Mouse (Mus musculus) embryonic facial prominence, embryonic 10.5 days (tissue): Measurements from ENCODE around the gene Selenow. TPM values are rescaled to one million over a fixed set of nuclear protein-coding genes. Genes with fewer than 3 reads are reported as not detected.

Experiments used
- DNase-seq: peaks from one replicate; pipeline ENCODE4 v3.0.0-alpha.2; 2017; ENCODE audit warnings: low spot score
- H3K27ac ChIP-seq: fragments of 300-500 bp; sonication (generic); replicated peaks from 2 replicates; pipeline ENCODE4 v1.5.1; 2016; ENCODE audit warnings: mild to moderate bottlenecking
- H3K27me3 ChIP-seq: fragments of 300-500 bp; sonication (generic); replicated peaks from 2 replicates; pipeline ENCODE4 v1.6.1; 2016; ENCODE audit warnings: low read depth, mild to moderate bottlenecking; ENCODE audit not compliant: poor library complexity, severe bottlenecking
- H3K36me3 ChIP-seq: fragments of 300-500 bp; sonication (generic); replicated peaks from 2 replicates; pipeline ENCODE4 v1.6.1; 2016; ENCODE audit warnings: mild to moderate bottlenecking, moderate library complexity
- H3K4me1 ChIP-seq: fragments of 300-500 bp; sonication (generic); 2 replicates; pipeline ENCODE4 v1.6.1; 2016
- H3K4me3 ChIP-seq: fragments of 300-500 bp; sonication (generic); 2 replicates; pipeline ENCODE4 v1.5.1; 2016; ENCODE audit warnings: mild to moderate bottlenecking, moderate library complexity
- H3K9me3 ChIP-seq: fragments of 300-500 bp; sonication (generic); 2 replicates; pipeline ENCODE4 v1.6.1; 2016; ENCODE audit warnings: mild to moderate bottlenecking
- WGBS: fragments of 180-500 bp; shearing (Covaris S2); methylation state at CpG from one replicate; pipeline ENCODE4 v1.1.7; 2016; 5-methylcytosine and 5-hydroxymethylcytosine counted together
- polyA plus RNA-seq: library from polyadenylated mRNA; unstranded; fragments of >200 nt; fragmentation: Nextera tagmentation; extraction: Ambion mirVana; gene quantifications from 2 replicates; pipeline ENCODE4 v1.2.1, GENCODE M21; 2016

Gene Selenow
- polyA plus RNA-seq, 1 experiment from 2014 or later: 839 TPM

DNA sequence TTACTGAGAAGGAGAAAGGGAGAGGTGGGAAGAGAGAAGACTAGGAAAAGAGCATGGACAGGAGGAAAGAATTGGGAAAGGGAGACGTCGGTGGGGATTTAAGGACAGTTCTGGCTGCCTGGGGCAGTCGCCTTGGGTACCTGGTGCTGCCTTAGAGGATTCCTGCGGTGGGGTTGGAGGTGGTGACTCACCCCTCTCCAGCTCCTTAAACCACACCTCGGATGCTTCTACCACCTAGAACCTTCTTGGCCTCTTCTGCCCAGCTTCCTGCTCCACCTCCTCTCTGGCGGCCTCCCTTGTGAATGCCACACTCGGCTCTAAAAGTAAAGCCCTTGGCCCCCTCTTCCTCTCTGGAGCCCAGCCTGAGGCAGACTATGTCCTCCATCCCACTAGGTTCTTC, 33.3 kb upstream of the Selenow start:
- no peak for DNase-seq
- Histone ChIP-seq H3K27ac (no peak overlapping the region; the same call in 1 of the 2 replicates), H3K27me3 (peaks cover 17% of the 10 kb centered on the region), H3K4me3 (peak overlapping the region; percentile 51), H3K9me3 (peaks cover 6% of the 10 kb centered on the region; the same call in 1 of the 2 replicates), H3K4me1 (peaks cover 10% of the 10 kb centered on the region), H3K36me3 (peaks cover 6% of the 10 kb centered on the region)
- WGBS: 18% methylated on average over 7 of the region's 7 CpGs

DNA sequence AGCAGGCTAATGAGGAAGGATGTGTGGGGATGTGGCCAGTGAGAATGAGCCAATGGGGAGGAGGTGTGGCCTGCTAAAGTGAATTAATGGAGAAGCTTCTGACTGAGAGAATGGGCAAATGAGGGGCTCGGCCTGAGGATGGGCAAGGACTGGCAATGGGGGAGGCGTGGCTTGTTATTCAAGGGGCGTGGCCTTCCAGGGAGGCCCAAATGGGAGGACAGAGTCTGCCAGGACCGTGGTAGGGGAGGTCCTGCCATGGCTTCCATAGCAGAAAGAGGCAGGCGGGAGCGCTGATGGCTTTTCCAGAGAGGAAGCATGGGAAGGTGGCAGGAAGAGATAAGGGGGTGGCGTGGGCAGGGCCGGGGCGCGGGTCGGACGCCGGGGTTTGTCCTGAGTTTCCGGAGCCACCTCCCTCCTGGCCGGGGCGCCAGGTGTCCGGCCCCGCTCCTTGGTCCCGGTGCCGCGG, 32.8 kb upstream of the Selenow start:
- 2% methylated on average over 21 of the region's 21 CpGs for WGBS
- peak; percentile 58 for DNase-seq
- H3K27ac ChIP-seq: no peak overlapping the region; the same call in 1 of the 2 replicates

DNA sequence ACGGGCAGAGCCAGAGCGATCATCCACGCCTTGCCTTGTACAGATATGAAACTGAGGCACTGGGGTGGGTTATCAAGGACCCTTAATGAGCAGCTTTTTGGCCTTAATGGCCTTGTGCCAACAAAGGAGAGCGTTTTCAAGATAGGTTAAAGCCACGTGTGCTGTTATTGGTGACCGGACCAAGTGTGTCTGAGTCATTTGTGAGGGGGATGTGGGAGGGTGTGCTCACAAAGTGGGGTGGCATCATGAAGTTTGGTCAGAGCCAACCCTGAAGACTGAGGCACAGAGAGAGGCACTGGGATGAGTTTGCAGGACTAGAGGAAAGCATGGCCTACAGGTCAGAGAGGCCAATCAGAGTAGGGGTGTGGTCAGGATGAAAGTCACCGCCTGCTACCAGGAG, 32.2 kb upstream of the Selenow start:
- Histone ChIP-seq H3K4me1 (peaks cover 8% of the 10 kb centered on the region), H3K4me3 (no peak overlapping the region), H3K36me3 (peaks cover 11% of the 10 kb centered on the region), H3K9me3 (peaks cover 6% of the 10 kb centered on the region; the same call in 1 of the 2 replicates), H3K27ac (no peak overlapping the region), H3K27me3 (peaks cover 17% of the 10 kb centered on the region)
- 91% methylated on average over 7 of the region's 7 CpGs for WGBS
- DNase-seq: no peak

More for the DNA sequence above, 32.8 kb upstream of the Selenow start:
- Histone ChIP-seq H3K36me3 (peaks cover 9% of the 10 kb centered on the region), H3K27me3 (peaks cover 17% of the 10 kb centered on the region), H3K4me1 (peaks cover 8% of the 10 kb centered on the region), H3K9me3 (peaks cover 6% of the 10 kb centered on the region; the same call in 1 of the 2 replicates), H3K4me3 (peak overlapping the region; percentile 51)

DNA sequence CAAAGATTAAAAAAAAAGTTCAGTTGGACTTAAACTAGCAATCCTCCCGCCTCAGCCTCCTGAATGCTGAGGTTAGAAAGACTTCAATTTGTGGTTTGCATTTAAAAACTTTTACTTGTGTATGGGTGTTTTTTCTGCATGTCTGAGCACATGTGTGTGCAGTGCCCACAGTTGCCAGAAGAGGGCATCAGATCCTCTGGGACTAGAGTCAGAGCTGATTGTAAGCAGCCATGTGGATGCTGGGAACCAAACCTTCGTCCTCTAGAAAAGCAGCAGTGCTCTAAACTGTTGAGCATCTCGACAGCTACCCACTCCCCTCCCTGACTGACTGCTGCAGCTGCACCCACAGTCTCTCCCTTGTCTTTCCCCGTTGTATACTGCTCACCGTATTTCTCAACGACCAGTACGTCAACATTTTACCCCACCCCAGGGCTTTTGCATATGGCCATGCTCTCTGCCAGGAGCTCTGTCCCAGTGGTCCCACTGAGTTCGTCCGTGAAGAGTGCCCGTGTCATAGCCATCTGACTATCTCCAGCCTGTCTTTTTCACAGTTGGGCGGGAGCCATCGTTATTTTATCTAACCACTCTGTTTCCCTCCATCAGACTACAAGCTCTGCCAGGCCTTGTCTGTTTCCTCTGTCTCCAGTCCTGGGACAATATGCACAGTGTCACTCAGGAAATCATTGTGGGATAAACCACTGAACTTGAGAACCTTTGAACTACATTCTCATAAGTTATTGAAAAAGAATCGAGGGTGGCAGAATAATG, 31.3 kb upstream of the Selenow start:
- peaks cover 6% of the 10 kb centered on the region; the same call in 1 of the 2 replicates for H3K9me3 ChIP-seq

DNA sequence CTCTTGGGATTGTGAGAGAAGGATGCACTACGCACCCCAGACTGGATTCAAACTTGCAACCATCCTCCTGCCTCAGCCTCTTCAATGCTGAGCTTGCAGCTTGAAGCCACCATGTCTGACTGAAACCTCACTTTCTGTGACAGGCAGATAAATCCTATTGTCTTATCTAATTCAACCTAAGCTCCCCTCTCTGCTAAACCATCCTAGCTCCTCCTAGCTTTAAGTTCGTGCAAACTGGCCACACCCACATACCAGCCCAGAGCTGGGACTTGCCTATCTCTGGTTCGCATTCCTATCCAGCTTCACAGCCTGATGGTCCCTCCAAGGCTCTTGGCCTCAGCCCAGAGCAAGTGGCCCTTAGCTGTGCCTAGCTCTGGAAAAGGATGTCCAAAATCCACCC, 30.2 kb upstream of the Selenow start:
- Histone ChIP-seq H3K4me3 (no peak overlapping the region), H3K9me3 (peaks cover 6% of the 10 kb centered on the region; the same call in 1 of the 2 replicates), H3K27ac (no peak overlapping the region), H3K36me3 (peaks cover 9% of the 10 kb centered on the region), H3K27me3 (peaks cover 17% of the 10 kb centered on the region), H3K4me1 (peaks cover 21% of the 10 kb centered on the region)
- DNase-seq: no peak
- WGBS: 79% methylated on average over 3 of the region's 3 CpGs

More for the DNA sequence above, 31.3 kb upstream of the Selenow start:
- Histone ChIP-seq H3K27me3 (peaks cover 17% of the 10 kb centered on the region), H3K4me1 (peaks cover 13% of the 10 kb centered on the region), H3K36me3 (peaks cover 11% of the 10 kb centered on the region), H3K4me3 (no peak overlapping the region), H3K27ac (no peak overlapping the region)
- DNase-seq: no peak
- 92% methylated on average over 13 of the region's 13 CpGs for WGBS

DNA sequence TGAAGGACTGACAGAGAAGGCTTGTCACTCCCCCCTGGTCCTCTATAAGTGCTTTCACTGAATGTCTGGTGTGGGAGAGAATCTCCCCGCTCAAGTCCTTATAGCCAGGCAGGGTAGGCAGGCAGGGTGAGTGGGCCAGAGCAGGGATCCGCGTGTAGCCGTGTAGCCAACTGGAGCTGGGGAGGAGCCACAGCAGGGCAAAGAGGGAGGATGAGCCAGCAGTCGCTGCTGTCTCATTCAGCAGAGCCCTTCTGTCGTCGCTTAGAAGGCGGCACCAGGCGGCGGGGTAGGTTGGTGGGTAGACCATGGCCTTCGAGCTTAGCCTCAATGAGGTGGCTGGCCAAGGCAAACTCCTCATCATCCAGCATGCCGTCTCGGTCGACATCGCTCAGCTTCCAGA, 27.8 kb upstream of the Selenow start:
- DNase-seq: no peak
- WGBS: 85% methylated on average over 15 of the region's 15 CpGs
- Histone ChIP-seq H3K36me3 (peaks cover 7% of the 10 kb centered on the region), H3K27me3 (0 out of 2 replicates have a peak, but pooled peaks cover 2% of the 10 kb centered on the region), H3K27ac (no peak overlapping the region), H3K9me3 (peaks cover 6% of the 10 kb centered on the region; the same call in 1 of the 2 replicates), H3K4me3 (no peak overlapping the region), H3K4me1 (peaks cover 21% of the 10 kb centered on the region)

DNA sequence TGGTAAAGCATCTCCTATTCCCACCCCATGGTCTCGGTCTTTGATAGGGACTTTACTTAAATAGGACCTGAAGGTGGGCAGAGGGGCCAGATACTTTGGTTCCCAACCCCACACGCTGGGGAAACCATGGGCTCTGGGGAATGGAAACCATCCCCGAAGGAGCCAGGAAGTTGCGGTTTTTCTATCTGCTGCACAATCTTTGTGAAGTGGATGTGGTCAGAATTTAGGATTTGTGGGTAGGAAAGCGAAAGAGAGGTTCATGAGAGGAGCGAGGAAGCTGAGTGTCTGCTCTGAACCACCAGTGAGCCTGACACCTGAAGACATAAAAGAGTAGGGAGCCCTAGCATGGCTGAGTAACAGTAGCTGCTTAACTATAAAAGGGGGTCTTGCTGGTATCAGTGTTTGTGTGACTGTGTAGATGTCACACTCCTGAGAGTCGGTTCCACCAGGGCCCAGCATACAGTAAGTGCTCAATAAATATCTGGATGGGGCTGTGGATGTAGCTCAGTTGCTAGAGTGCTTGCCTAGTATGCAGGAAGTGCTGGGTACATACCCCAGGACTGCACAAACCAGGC, 27.1 kb upstream of the Selenow start:
- H3K9me3 ChIP-seq: peaks cover 6% of the 10 kb centered on the region; the same call in 1 of the 2 replicates
- H3K4me3 ChIP-seq: no peak overlapping the region
- no peak for DNase-seq
- peaks cover 26% of the 10 kb centered on the region for H3K4me1 ChIP-seq
- peaks cover 12% of the 10 kb centered on the region for H3K36me3 ChIP-seq
- 82% methylated on average over 7 of the region's 7 CpGs for WGBS
- H3K27me3 ChIP-seq: no peaks in the 10 kb centered on the region
- no peak overlapping the region for H3K27ac ChIP-seq

DNA sequence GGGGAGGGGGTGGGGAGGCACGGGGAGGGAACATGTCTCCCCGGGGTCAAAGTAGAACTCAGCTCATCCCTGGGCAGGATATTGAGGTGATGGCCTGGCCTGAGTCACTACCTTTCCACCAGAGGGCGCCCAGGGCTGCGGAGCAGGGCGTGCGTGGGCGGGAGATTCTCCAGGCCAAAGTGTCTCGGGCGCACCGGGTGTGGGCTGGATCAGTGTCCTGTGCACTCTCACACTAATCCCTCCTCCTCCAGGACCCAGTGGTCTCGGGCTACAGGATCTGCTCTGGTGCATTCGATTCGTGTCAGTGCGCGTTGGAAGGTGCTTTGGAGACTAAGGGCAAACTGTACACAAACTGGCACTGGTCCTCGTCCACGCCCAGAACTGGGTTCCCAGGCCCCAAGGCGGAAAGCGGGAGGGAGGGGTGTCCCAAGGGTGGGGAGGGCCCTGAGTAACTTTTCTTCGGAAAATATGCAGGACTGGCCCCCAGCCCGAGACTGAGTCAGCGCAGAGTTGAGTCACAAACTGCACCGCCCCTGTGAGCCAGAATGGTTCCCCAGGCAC, 26.3 kb upstream of the Selenow start:
- peaks cover 21% of the 10 kb centered on the region for H3K36me3 ChIP-seq
- H3K9me3 ChIP-seq: peaks cover 3% of the 10 kb centered on the region; the same call in 1 of the 2 replicates
- WGBS: 6% methylated on average over 23 of the region's 23 CpGs
- H3K27me3 ChIP-seq: no peaks in the 10 kb centered on the region
- H3K4me3 ChIP-seq: peak overlapping the region; percentile 45
- H3K4me1 ChIP-seq: peaks cover 32% of the 10 kb centered on the region
- peak; percentile 85 for DNase-seq
- peak overlapping the region; percentile 60 for H3K27ac ChIP-seq

DNA sequence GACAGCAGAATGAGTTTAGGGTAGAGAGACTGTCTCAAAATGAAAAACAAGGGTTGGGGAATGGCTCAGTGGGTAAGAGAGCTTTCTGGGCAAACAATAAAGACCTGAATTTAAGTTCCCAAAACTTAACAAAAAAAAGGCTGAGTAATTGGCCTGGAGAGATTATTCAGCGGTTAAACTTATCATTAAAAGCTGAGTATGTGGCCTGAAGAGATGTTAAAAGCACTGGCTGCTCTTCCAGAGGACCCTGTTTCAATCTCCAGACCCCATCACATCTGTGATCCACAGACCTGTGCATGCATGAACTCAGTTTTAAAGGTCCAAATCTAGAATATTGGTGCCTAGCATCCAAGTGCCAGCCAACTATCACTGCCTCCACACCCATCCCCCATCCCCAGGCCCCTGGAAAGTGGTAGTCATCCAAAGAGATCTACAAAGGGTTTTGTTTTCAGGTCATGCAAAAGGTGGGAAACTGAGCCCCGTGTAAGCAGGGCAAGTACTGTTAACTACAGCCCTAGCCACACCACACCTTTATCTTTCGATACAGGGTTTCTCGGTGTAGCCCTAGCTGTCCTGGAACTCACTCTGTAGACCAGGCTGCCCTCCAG, 25.6 kb upstream of the Selenow start:
- H3K4me1 ChIP-seq: peaks cover 32% of the 10 kb centered on the region
- no peaks in the 10 kb centered on the region for H3K27me3 ChIP-seq
- no peak overlapping the region for H3K27ac ChIP-seq
- peaks cover 28% of the 10 kb centered on the region for H3K36me3 ChIP-seq
- no peaks in the 10 kb centered on the region for H3K9me3 ChIP-seq
- WGBS: 47% methylated on average over 4 of the region's 4 CpGs
- H3K4me3 ChIP-seq: peak overlapping the region; percentile 45
- DNase-seq: no peak

DNA sequence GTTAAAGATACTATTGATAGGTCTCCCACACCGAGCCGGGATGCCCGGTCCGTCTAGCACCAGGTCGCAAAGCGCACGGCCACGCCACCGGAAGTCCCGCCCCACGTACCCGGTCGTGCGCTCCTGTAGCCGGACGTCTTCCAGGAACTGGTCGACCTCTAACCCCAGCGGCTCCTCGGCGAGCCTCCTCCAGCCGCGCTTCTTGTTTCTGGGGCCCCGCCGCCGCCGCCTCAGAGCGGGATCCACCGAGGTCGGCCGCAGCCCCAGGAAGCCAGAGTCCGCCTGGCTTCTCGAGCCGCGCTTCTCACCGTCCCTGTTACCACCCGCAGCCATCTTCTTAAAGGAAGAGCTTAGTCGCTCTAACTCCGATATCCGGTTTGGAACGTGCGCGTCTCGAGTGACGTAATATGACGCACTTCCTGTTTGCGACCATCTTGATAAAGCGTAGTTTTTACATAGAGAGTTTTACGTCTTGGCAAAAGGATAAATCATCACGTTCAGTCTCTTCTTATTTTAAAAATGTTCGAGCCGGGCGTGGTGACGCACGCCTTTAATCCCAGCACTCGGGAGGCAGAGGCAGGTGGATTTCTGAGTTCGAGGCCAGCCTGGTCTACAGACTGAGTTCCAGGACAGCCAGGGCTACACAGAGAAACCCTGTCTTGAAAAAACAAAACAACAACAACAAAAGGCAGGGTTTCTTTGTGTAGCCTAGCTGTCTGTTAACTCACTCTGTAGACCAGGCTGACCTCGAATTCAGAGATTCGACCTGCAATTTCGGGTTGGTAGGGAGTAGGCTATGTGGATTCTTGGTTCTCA, 23.7 kb upstream of the Selenow start, which contains the start of gene Nop53:
Gene Nop53 (minus strand): TSS at position 354 of the 816 bp plus-strand sequence.
- peaks cover 32% of the 10 kb centered on the region for H3K4me1 ChIP-seq
- H3K4me3 ChIP-seq: peak within 1 kb of the TSS; percentile 82
- WGBS: 1% methylated on average over 59 of the region's 59 CpGs
- H3K27me3 ChIP-seq: no peaks in the 10 kb centered on the region
- peaks cover 46% of the 10 kb centered on the region for H3K36me3 ChIP-seq
- H3K27ac ChIP-seq: peak within 1 kb of the TSS; percentile 95
- DNase-seq: peak; percentile 94
- no peaks in the 10 kb centered on the region for H3K9me3 ChIP-seq

DNA sequence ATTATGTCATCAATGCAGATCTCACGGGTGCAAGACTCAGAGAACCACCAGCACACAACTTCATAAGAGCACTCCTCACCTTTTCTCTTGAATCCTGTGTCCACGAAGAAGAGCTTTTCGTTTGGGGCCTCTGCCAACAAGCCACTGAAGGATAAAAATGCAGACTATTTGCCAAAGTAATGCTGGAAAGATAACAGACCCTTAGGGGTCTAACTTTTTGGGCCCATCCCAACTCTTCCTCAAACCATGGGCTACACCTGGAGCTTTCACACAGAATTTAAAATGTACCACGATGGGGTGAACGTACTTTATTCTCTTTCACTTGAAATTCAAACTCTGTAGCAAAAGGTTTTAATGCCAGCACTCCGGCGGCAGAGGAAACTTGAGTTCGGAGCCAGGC, 23.0 kb upstream of the Selenow start:
- Histone ChIP-seq H3K27me3 (no peaks in the 10 kb centered on the region), H3K27ac (peak overlapping the region; percentile 95), H3K9me3 (no peaks in the 10 kb centered on the region), H3K4me1 (peaks cover 32% of the 10 kb centered on the region), H3K4me3 (peak overlapping the region; percentile 82), H3K36me3 (peaks cover 49% of the 10 kb centered on the region)
- 8% methylated on average over 8 of the region's 8 CpGs for WGBS
- no peak for DNase-seq
